Mouse (Mus musculus): Measurements from ENCODE around the gene Slc27a5. TPM values are rescaled to one million over a fixed set of nuclear protein-coding genes. Genes with fewer than 3 reads are reported as not detected.
A peak's percentile ranks its signal among the peaks of the same experiment; 100 is the strongest.

Gene Slc27a5
- total RNA-seq, 1 experiment, result 0.45 TPM

- TF ChIP-seq CHD2 (IDR thresholded peaks at IDR 0.05; ENCODE audit: low read depth, low read length) (no peak), HCFC1 (IDR thresholded peaks at IDR 0.05; ENCODE audit: borderline replicate concordance, insufficient read depth, low read length) (no peak), ZNF384 (IDR thresholded peaks at IDR 0.05; ENCODE audit: low read depth, low read length) (no peak), MAFK (IDR thresholded peaks at IDR 0.05; ENCODE audit: insufficient read depth, low read depth, low read length) (no peak), ZC3H11A (IDR thresholded peaks at IDR 0.05; ENCODE audit: borderline replicate concordance, low read depth, low read length) (no peak)
- no peak for DNase-seq (ENCODE audit: low read depth, low spot score)
- Histone ChIP-seq H3K9ac (ENCODE audit: insufficient read depth, low read depth, low read length, poor library complexity, severe bottlenecking) (peak overlapping the region; percentile 65; the same call in 1 of the 2 replicates), H3K4me3 (ENCODE audit: insufficient read depth in 1 of 2, low read depth in 1 of 2, low read length in 2 of 2, poor library complexity in 1 of 2, severe bottlenecking in 1 of 2) (peak overlapping the region; percentile 6 to 33; a peak in 2 of 4 replicates), H3K36me3 (ENCODE audit: control insufficient read depth, insufficient read depth, low read length, poor library complexity, severe bottlenecking) (peaks cover 32% of the 10 kb centered on the region), H3K4me1 (ENCODE audit: control insufficient read depth in 2 of 2, insufficient read depth in 2 of 2, low read length in 2 of 2, poor library complexity in 1 of 2) (peaks cover 0 to 10% of the 10 kb centered on the region in 2 experiments; a peak in 2 of 4 replicates), H3K27ac (ENCODE audit: insufficient read depth, low read depth, low read length, poor library complexity, severe bottlenecking) (peak overlapping the region; percentile 38), H3K9me3 (ENCODE audit: control insufficient read depth, insufficient read depth, low read depth, low read length) (no peaks in the 10 kb centered on the region)
- in situ Hi-C loops (cut with MboI; ENCODE audit: low sequenced_read_pairs in 2 of 2, unreplicated experiment in 2 of 2), result no loop called here
These were observed 37.3 kb upstream of the Slc27a5 start for GRCm38 (mm10) chr7:13035211-13035855.

GRCm38 (mm10) chr7:13034148-13034977 lies 36.4 kb upstream of the Slc27a5 start, which contains the start of gene Chmp2a:
Gene Chmp2a (minus strand): TSS chr7:13034807.
- in situ Hi-C loops (cut with MboI; ENCODE audit: low sequenced_read_pairs in 2 of 2, unreplicated experiment in 2 of 2), result no loop called here
- H3K4me1 ChIP-seq (ENCODE audit: control insufficient read depth in 2 of 2, insufficient read depth in 2 of 2, low read length in 2 of 2, poor library complexity in 1 of 2), result peaks cover 0 to 13% of the 10 kb centered on the region in 2 experiments; a peak in 2 of 4 replicates
- DNase-seq (ENCODE audit: low read depth, low spot score), result peak; percentile 97
- H3K27ac ChIP-seq (ENCODE audit: insufficient read depth, low read depth, low read length, poor library complexity, severe bottlenecking), result peak within 1 kb of the TSS; percentile 95
- peak within 1 kb of the TSS; percentile 58 to 71 for H3K4me3 ChIP-seq (ENCODE audit: insufficient read depth in 1 of 2, low read depth in 1 of 2, low read length in 2 of 2, poor library complexity in 1 of 2, severe bottlenecking in 1 of 2)
- peak; percentile 64; the same call in 1 of the 2 replicates for TF ChIP-seq HCFC1 (IDR thresholded peaks at IDR 0.05; ENCODE audit: borderline replicate concordance, insufficient read depth, low read length)
- no peak for TF ChIP-seq ZNF384 (IDR thresholded peaks at IDR 0.05; ENCODE audit: low read depth, low read length)
- 0 out of 2 replicates have a peak, but pooled peaks have one; percentile 44 for TF ChIP-seq CHD2 (IDR thresholded peaks at IDR 0.05; ENCODE audit: low read depth, low read length)
- peaks cover 42% of the 10 kb centered on the region for H3K36me3 ChIP-seq (ENCODE audit: control insufficient read depth, insufficient read depth, low read length, poor library complexity, severe bottlenecking)
- H3K9me3 ChIP-seq (ENCODE audit: control insufficient read depth, insufficient read depth, low read depth, low read length), result no peaks in the 10 kb centered on the region
- H3K9ac ChIP-seq (ENCODE audit: insufficient read depth, low read depth, low read length, poor library complexity, severe bottlenecking), result peak within 1 kb of the TSS; percentile 80

DNA sequence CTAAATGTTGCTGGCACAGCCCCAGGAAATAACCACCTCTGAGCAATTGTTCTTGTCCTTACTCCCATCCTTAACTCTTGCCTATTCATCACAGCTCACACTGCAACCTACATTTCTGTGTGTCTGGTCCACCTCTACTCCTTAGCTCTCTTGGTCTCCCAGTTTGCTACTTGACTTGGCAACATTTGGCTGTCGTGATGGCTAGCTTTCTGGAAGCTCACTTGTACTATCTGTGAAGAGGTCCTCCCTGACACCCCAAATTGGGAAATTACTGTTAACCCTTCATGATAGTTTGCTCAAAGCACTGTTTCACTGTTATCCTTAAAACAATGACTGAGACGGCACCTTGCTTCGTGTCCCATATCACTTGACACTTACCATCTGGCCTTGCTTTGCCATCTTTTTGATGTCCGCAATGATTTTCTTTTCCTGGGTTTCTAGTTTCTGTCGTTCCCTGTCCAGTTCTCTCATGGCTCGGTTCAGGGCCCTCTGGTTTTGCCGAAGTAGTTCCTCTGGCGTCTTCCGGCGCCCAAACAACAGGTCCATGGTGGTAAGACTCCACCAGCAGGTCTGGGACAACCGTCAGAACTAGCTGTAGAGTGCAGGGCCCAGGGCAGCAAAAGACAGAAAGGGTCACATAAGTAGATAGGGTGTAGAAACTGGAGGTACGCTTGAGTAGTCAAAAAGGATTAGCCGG lies 35.6 kb upstream of the Slc27a5 start:
- no peak for DNase-seq (ENCODE audit: low read depth, low spot score)
- peaks cover 50% of the 10 kb centered on the region for H3K36me3 ChIP-seq (ENCODE audit: control insufficient read depth, insufficient read depth, low read length, poor library complexity, severe bottlenecking)
- peak overlapping the region; percentile 80 for H3K9ac ChIP-seq (ENCODE audit: insufficient read depth, low read depth, low read length, poor library complexity, severe bottlenecking)
- peak overlapping the region; percentile 58 to 71 for H3K4me3 ChIP-seq (ENCODE audit: insufficient read depth in 1 of 2, low read depth in 1 of 2, low read length in 2 of 2, poor library complexity in 1 of 2, severe bottlenecking in 1 of 2)
- no peaks in the 10 kb centered on the region for H3K9me3 ChIP-seq (ENCODE audit: control insufficient read depth, insufficient read depth, low read depth, low read length)
- peaks cover 0 to 10% of the 10 kb centered on the region in 2 experiments; a peak in 2 of 4 replicates for H3K4me1 ChIP-seq (ENCODE audit: control insufficient read depth in 2 of 2, insufficient read depth in 2 of 2, low read length in 2 of 2, poor library complexity in 1 of 2)
- no peak for TF ChIP-seq HCFC1 (IDR thresholded peaks at IDR 0.05; ENCODE audit: borderline replicate concordance, insufficient read depth, low read length)
- no peak for TF ChIP-seq MAFK (IDR thresholded peaks at IDR 0.05; ENCODE audit: insufficient read depth, low read depth, low read length)
- TF ChIP-seq CHD2 (IDR thresholded peaks at IDR 0.05; ENCODE audit: low read depth, low read length), result no peak
- no peak for TF ChIP-seq ZC3H11A (IDR thresholded peaks at IDR 0.05; ENCODE audit: borderline replicate concordance, low read depth, low read length)
- TF ChIP-seq ZNF384 (IDR thresholded peaks at IDR 0.05; ENCODE audit: low read depth, low read length), result no peak
- in situ Hi-C loops (cut with MboI; ENCODE audit: low sequenced_read_pairs in 2 of 2, unreplicated experiment in 2 of 2), result no loop called here
- H3K27ac ChIP-seq (ENCODE audit: insufficient read depth, low read depth, low read length, poor library complexity, severe bottlenecking), result peak overlapping the region; percentile 95

DNA sequence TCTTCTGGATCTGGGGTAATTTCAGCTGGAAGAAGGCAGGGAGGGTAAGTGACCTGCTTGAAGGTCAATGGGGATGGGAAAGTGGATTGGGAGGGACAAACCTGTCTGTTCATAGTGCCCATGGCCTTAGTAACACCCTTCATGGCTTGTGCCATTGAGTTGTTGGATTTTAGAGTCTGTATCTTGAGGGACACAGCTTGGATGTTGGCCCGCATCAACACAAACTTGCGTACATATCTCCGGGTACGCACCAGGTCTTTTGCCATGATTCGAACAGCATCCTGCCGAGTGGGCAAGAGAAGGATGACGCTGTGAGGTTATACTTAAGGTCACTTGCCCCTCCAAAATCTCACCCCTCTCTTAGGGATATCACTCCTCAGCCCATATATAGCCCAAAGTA lies 34.5 kb upstream of the Slc27a5 start:
- no peak overlapping the region for H3K9ac ChIP-seq (ENCODE audit: insufficient read depth, low read depth, low read length, poor library complexity, severe bottlenecking)
- in situ Hi-C loops (cut with MboI; ENCODE audit: low sequenced_read_pairs in 2 of 2, unreplicated experiment in 2 of 2), result no loop called here

More for the DNA sequence above, 34.5 kb upstream of the Slc27a5 start:
- DNase-seq (ENCODE audit: low read depth, low spot score), result no peak
- Histone ChIP-seq H3K9me3 (ENCODE audit: control insufficient read depth, insufficient read depth, low read depth, low read length) (no peaks in the 10 kb centered on the region), H3K4me1 (ENCODE audit: control insufficient read depth in 2 of 2, insufficient read depth in 2 of 2, low read length in 2 of 2, poor library complexity in 1 of 2) (peaks cover 0 to 15% of the 10 kb centered on the region in 2 experiments; a peak in 2 of 4 replicates), H3K36me3 (ENCODE audit: control insufficient read depth, insufficient read depth, low read length, poor library complexity, severe bottlenecking) (peaks cover 60% of the 10 kb centered on the region), H3K27ac (ENCODE audit: insufficient read depth, low read depth, low read length, poor library complexity, severe bottlenecking) (no peak overlapping the region), H3K4me3 (ENCODE audit: insufficient read depth in 1 of 2, low read depth in 1 of 2, low read length in 2 of 2, poor library complexity in 1 of 2, severe bottlenecking in 1 of 2) (no peak overlapping the region)
- TF ChIP-seq HCFC1 (IDR thresholded peaks at IDR 0.05; ENCODE audit: borderline replicate concordance, insufficient read depth, low read length) (no peak), ZC3H11A (IDR thresholded peaks at IDR 0.05; ENCODE audit: borderline replicate concordance, low read depth, low read length) (no peak), ZNF384 (IDR thresholded peaks at IDR 0.05; ENCODE audit: low read depth, low read length) (no peak), CHD2 (IDR thresholded peaks at IDR 0.05; ENCODE audit: low read depth, low read length) (no peak), MAFK (IDR thresholded peaks at IDR 0.05; ENCODE audit: insufficient read depth, low read depth, low read length) (no peak)
